Mouse (Mus musculus) hindbrain, postnatal 0 days (tissue): Measurements from ENCODE around the gene Ctnnd2. TPM values are rescaled to one million over a fixed set of nuclear protein-coding genes. Genes with fewer than 3 reads are reported as not detected.

Experiments used
- ATAC-seq: fragments of 200-750 bp; cut with Nextera tagmentation; 2 replicates; pipeline ENCODE4 v1.8.0; 2017; ENCODE audit warnings: mild to moderate bottlenecking, moderate TSS enrichment, moderate library complexity
- DNase-seq: peaks from one replicate; pipeline ENCODE4 v3.0.0-alpha.2; 2015; ENCODE audit warnings: low spot score
- H3K27ac ChIP-seq: fragments of 300-500 bp; sonication (generic); 2 replicates; pipeline ENCODE4 v1.5.1; 2014; ENCODE audit warnings: mild to moderate bottlenecking
- H3K27me3 ChIP-seq: fragments of 300-500 bp; sonication (generic); 2 replicates; pipeline ENCODE4 v1.6.1; 2014; ENCODE audit warnings: low read length, mixed read lengths; ENCODE audit not compliant: insufficient read depth
- H3K36me3 ChIP-seq: fragments of 300-500 bp; sonication (generic); 2 replicates; pipeline ENCODE4 v1.6.1; 2014; ENCODE audit warnings: low read length, mixed read lengths; ENCODE audit not compliant: insufficient read depth
- H3K4me1 ChIP-seq: fragments of 300-500 bp; sonication (generic); 2 replicates; pipeline ENCODE4 v1.6.1; 2014; ENCODE audit warnings: antibody characterized with exemption, low read length, mixed read lengths; ENCODE audit not compliant: insufficient read depth
- H3K4me2 ChIP-seq: fragments of 300-500 bp; sonication (generic); 2 replicates; pipeline ENCODE4 v1.6.1; 2014; ENCODE audit warnings: low read depth, mild to moderate bottlenecking, low read length, moderate library complexity, mixed read lengths
- H3K4me3 ChIP-seq: fragments of 300-500 bp; sonication (generic); 2 replicates; pipeline ENCODE4 v1.5.1; 2014; ENCODE audit warnings: low read length
- H3K9ac ChIP-seq: fragments of 300-500 bp; sonication (generic); replicated peaks from 2 replicates; pipeline ENCODE4 v1.6.1; 2014; ENCODE audit warnings: mild to moderate bottlenecking, low read length, moderate library complexity, mixed read lengths
- H3K9me3 ChIP-seq: fragments of 300-500 bp; sonication (generic); 2 replicates; pipeline ENCODE4 v1.6.1; 2016; ENCODE audit warnings: low read length, mixed read lengths
- CTCF ChIP-seq: IDR thresholded peaks from 2 replicates; pipeline ENCODE4 v1.5.1; 2016; ENCODE audit warnings: antibody characterized with exemption, control low read depth, low read depth
- WGBS: fragments of 180-500 bp; shearing (Covaris S2); extraction: QIAGEN DNeasy Blood & Tissue Kit; methylation state at CpG from one replicate; pipeline ENCODE4 v1.1.7; 2014; 5-methylcytosine and 5-hydroxymethylcytosine counted together
- polyA plus RNA-seq: library from polyadenylated mRNA; unstranded; fragments of >200 nt; fragmentation: Nextera tagmentation; extraction: Ambion mirVana; gene quantifications from 2 replicates; pipeline ENCODE4 v1.2.1, GENCODE M21; 2015
- total RNA-seq: library from RNA; depleted of rRNA; stranded (reverse); fragments of >200 nt; gene quantifications from 2 replicates; pipeline ENCODE4 v1.2.3, GENCODE M21; 2014

Gene Ctnnd2
- total and polyA plus RNA-seq, 2 experiments from 2014 or later: 67.2 to 157 TPM

DNA sequence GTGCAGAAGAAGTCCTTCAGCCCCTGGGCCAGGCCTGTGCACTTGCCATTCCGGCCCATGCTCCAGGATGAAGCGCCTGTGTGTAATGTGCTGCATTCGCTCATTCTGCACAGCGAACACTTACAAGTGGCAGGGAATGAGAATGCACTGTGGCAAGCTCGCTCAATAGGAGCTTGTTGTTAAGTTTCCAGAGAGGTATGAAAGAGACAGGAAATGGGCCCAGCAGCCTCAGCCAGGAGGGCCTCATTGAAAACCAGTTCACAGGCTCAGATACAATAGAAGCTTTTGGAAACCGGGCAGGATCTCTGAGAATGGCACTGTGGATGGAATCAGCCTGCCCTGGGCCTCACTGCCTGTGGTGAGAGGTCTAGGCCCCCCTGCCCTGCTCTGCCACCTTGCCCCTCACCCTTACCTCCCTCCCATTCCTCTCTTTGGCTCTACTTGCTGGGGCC is 521.4 kb downstream of the Ctnnd2 start:
- WGBS: 21% methylated on average over 6 of the region's 6 CpGs
- peak; percentile 74 for DNase-seq
- Histone ChIP-seq H3K9me3 (no peaks in the 10 kb centered on the region), H3K36me3 (no peaks in the 10 kb centered on the region), H3K27me3 (no peaks in the 10 kb centered on the region), H3K4me3 (no peak overlapping the region), H3K9ac (no peak overlapping the region), H3K27ac (peak overlapping the region; percentile 68; the same call in 1 of the 2 replicates), H3K4me2 (no peak overlapping the region), H3K4me1 (peaks cover 4% of the 10 kb centered on the region; the same call in 1 of the 2 replicates)
- peak; percentile 97 for ATAC-seq
- TF ChIP-seq CTCF: peak; percentile 41

GRCm38 (mm10) chr15:30694286-30694685 is 521.9 kb downstream of the Ctnnd2 start:
- peaks cover 4% of the 10 kb centered on the region; the same call in 1 of the 2 replicates for H3K4me1 ChIP-seq
- no peak overlapping the region for H3K4me2 ChIP-seq
- no peaks in the 10 kb centered on the region for H3K36me3 ChIP-seq
- 75% methylated on average over 1 of the region's 1 CpGs for WGBS
- TF ChIP-seq CTCF: no peak
- no peaks in the 10 kb centered on the region for H3K9me3 ChIP-seq
- H3K27me3 ChIP-seq: no peaks in the 10 kb centered on the region
- no peak overlapping the region for H3K9ac ChIP-seq
- DNase-seq (no peak), ATAC-seq (no peak)
- no peak overlapping the region for H3K4me3 ChIP-seq
- peak overlapping the region; percentile 3; the same call in 1 of the 2 replicates for H3K27ac ChIP-seq

GRCm38 (mm10) chr15:30695859-30696258 is 523.5 kb downstream of the Ctnnd2 start:
- H3K36me3 ChIP-seq: no peaks in the 10 kb centered on the region
- peaks cover 4% of the 10 kb centered on the region; the same call in 1 of the 2 replicates for H3K4me1 ChIP-seq
- TF ChIP-seq CTCF: no peak
- DNase-seq: no peak
- 93% methylated on average over 6 of the region's 6 CpGs for WGBS
- H3K4me3 ChIP-seq: no peak overlapping the region
- H3K9me3 ChIP-seq: no peaks in the 10 kb centered on the region
- no peaks in the 10 kb centered on the region for H3K27me3 ChIP-seq
- H3K4me2 ChIP-seq: no peak overlapping the region
- H3K9ac ChIP-seq: no peak overlapping the region
- H3K27ac ChIP-seq: no peak overlapping the region
- ATAC-seq: no peak

- Histone ChIP-seq H3K27ac (no peak overlapping the region), H3K36me3 (no peaks in the 10 kb centered on the region), H3K4me2 (no peak overlapping the region), H3K4me1 (peaks cover 4% of the 10 kb centered on the region; the same call in 1 of the 2 replicates), H3K4me3 (no peak overlapping the region), H3K9me3 (no peaks in the 10 kb centered on the region), H3K27me3 (no peaks in the 10 kb centered on the region), H3K9ac (no peak overlapping the region)
- no peak; the same call in 1 of the 2 replicates for TF ChIP-seq CTCF
- ATAC-seq (no peak), DNase-seq (peak; percentile 29)
- 60% methylated on average over 5 of the region's 5 CpGs for WGBS
Observed at GRCm38 (mm10) chr15:30697356-30697755, 525.0 kb downstream of the Ctnnd2 start.

GRCm38 (mm10) chr15:30700762-30701161 is 528.4 kb downstream of the Ctnnd2 start:
- Histone ChIP-seq H3K27ac (no peak overlapping the region), H3K36me3 (no peaks in the 10 kb centered on the region), H3K4me3 (no peak overlapping the region), H3K9ac (no peak overlapping the region), H3K27me3 (no peaks in the 10 kb centered on the region), H3K9me3 (no peaks in the 10 kb centered on the region), H3K4me1 (no peaks in the 10 kb centered on the region), H3K4me2 (no peak overlapping the region)
- TF ChIP-seq CTCF: no peak
- 53% methylated on average over 6 of the region's 6 CpGs for WGBS
- ATAC-seq (no peak), DNase-seq (no peak)

- Histone ChIP-seq H3K36me3 (no peaks in the 10 kb centered on the region), H3K9ac (no peak overlapping the region), H3K4me3 (no peak overlapping the region), H3K27me3 (no peaks in the 10 kb centered on the region), H3K4me2 (no peak overlapping the region), H3K9me3 (no peaks in the 10 kb centered on the region), H3K4me1 (no peaks in the 10 kb centered on the region), H3K27ac (no peak overlapping the region)
- no peak for TF ChIP-seq CTCF
- 88% methylated on average over 5 of the region's 5 CpGs for WGBS
- ATAC-seq: no peak
- no peak for DNase-seq
Observed at GRCm38 (mm10) chr15:30701592-30701991, 529.2 kb downstream of the Ctnnd2 start.

DNA sequence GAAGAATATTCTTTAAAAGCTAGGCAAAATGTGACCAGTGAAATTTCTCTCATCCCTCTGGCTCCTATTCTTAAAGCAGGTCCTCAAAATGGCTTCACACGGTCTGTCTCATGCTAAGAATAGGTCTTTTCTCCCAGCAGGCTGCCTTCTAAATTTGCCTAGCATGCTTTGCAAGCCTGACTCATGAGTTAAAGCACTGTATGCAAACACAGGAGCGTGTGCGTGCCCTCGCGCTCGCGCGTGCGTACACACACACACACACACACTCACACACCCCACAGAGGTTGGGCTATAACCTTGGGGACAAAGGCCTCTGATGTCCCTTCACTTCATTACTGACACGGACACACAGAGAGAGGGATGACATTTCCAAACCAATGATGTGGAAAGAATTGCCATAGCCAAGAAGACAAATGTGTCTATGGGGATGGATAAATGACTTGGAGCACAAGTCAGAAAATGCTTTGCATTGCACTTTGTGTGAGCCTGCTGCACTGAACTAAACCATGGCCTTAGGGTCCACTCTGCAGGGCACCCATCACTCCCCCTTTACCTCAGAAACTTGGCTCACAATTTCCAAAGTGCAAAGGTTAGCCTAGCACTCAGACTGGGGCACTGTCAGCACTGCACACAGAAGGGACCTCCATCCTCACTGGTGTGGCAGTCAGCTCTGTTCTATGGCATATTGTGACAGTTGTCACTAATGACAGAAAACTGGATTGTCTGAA is 536.8 kb downstream of the Ctnnd2 start:
- Histone ChIP-seq H3K27me3 (no peaks in the 10 kb centered on the region), H3K27ac (no peak overlapping the region), H3K9ac (no peak overlapping the region), H3K4me2 (no peak overlapping the region), H3K9me3 (no peaks in the 10 kb centered on the region), H3K4me1 (no peaks in the 10 kb centered on the region), H3K36me3 (no peaks in the 10 kb centered on the region), H3K4me3 (no peak overlapping the region)
- 42% methylated on average over 10 of the region's 10 CpGs for WGBS
- DNase-seq (peak; percentile 16), ATAC-seq (peak; percentile 63; the same call in 1 of the 2 replicates)
- no peak for TF ChIP-seq CTCF
